Mouse (Mus musculus) hindbrain, embryonic 11.5 days (tissue): ENCODE measurements around the gene A1cf. TPM values are rescaled to one million over a fixed set of nuclear protein-coding genes. Genes with fewer than 3 reads are reported as not detected.

ENCODE experiments used
- ATAC-seq: fragments of 200-750 bp; cut with Nextera tagmentation; 2 replicates; pipeline ENCODE4 v1.8.0; 2017; ENCODE audit warnings: mild to moderate bottlenecking, moderate TSS enrichment, moderate library complexity; ENCODE audit not compliant: low FRiP score
- DNase-seq: peaks from one replicate; pipeline ENCODE4 v3.0.0-alpha.2; 2015; ENCODE audit warnings: low spot score
- H3K27ac ChIP-seq: fragments of 300-500 bp; sonication (generic); 2 replicates; pipeline ENCODE4 v1.5.1; 2014; ENCODE audit warnings: mild to moderate bottlenecking, low read depth, low read length
- H3K27me3 ChIP-seq: fragments of 300-500 bp; sonication (generic); 2 replicates; pipeline ENCODE4 v1.6.1; 2014; ENCODE audit warnings: mild to moderate bottlenecking, low read length, moderate library complexity, mixed read lengths; ENCODE audit not compliant: control insufficient read depth, insufficient read depth
- H3K36me3 ChIP-seq: fragments of 300-500 bp; sonication (generic); 2 replicates; pipeline ENCODE4 v1.6.1; 2014; ENCODE audit warnings: mild to moderate bottlenecking, low read length, moderate library complexity, mixed read lengths; ENCODE audit not compliant: control insufficient read depth, insufficient read depth
- H3K4me1 ChIP-seq: fragments of 300-500 bp; sonication (generic); replicated peaks from 2 replicates; pipeline ENCODE4 v1.6.1; 2014; ENCODE audit warnings: low read length, mixed read lengths; ENCODE audit not compliant: control insufficient read depth, insufficient read depth
- H3K4me2 ChIP-seq: fragments of 300-500 bp; sonication (generic); replicated peaks from 2 replicates; pipeline ENCODE4 v1.6.1; 2014; ENCODE audit warnings: mild to moderate bottlenecking, low read depth, low read length
- H3K4me3 ChIP-seq: fragments of 300-500 bp; sonication (generic); 2 replicates; pipeline ENCODE4 v1.5.1; 2014; ENCODE audit warnings: low read depth, low read length
- H3K9ac ChIP-seq: fragments of 300-500 bp; sonication (generic); 2 replicates; pipeline ENCODE4 v1.6.1; 2014; ENCODE audit warnings: low read depth, low read length
- H3K9me3 ChIP-seq: fragments of 300-500 bp; sonication (generic); 2 replicates; pipeline ENCODE4 v1.6.1; 2016; ENCODE audit warnings: low read length; ENCODE audit not compliant: control insufficient read depth
- WGBS: fragments of 180-500 bp; shearing (Covaris S2); extraction: QIAGEN DNeasy Blood & Tissue Kit; methylation state at CpG from one replicate; pipeline ENCODE4 v1.1.7; 2014; 5-methylcytosine and 5-hydroxymethylcytosine counted together
- polyA plus RNA-seq: library from polyadenylated mRNA; unstranded; fragments of >200 nt; fragmentation: Nextera tagmentation; extraction: Ambion mirVana; gene quantifications from 2 replicates; pipeline ENCODE4 v1.2.1, GENCODE M21; 2014

A1cf gene
- polyA plus RNA-seq, 1 experiment from 2014 or later: not detected

DNA sequence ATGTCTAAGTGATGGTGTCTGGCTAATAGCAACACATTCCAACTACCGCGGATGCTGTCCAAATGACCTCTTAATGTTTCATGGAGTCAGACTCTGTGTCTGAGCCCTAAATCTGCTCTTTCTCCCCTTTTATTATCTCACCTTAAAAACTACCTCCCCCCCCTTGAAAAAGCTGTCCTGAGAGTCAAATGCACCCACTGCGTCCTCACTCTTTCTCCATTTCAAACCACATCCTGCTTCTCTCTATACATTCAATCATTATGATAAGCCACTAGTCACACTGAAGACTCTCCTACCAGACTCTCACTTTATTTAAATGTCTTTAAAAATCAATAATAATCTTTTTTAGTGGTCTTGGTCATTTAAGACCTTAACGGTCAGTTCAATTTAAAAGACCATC, 51.8 kb downstream of the A1cf start:
- no peaks in the 10 kb centered on the region for H3K4me1 ChIP-seq
- no peak overlapping the region for H3K9ac ChIP-seq
- H3K9me3 ChIP-seq: no peaks in the 10 kb centered on the region
- H3K27ac ChIP-seq: no peak overlapping the region
- H3K4me3 ChIP-seq: no peak overlapping the region
- H3K27me3 ChIP-seq: no peaks in the 10 kb centered on the region
- ATAC-seq (no peak), DNase-seq (no peak)
- 89% methylated on average over 4 of the region's 4 CpGs for WGBS
- H3K4me2 ChIP-seq: no peak overlapping the region
- no peaks in the 10 kb centered on the region for H3K36me3 ChIP-seq

DNA sequence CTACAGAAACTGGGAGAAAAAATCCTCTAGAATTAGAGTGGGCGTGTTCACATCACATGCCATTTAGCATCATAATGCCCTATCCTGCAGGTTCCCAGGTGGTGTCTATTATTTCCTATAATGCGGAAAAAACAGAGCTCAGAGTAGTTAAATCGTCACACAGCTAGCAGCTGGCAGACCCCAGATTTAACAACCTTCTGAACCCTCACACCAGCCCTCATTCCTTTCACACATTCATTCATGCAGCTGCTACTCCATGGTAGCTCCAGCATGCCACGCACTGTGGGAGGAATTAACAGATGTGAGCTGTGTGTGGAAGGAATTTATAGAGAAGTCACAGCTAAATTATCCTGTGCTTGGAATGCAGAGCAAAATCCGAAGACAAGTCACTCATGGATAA, 53.3 kb downstream of the A1cf start:
- H3K9ac ChIP-seq: no peak overlapping the region
- no peak overlapping the region for H3K27ac ChIP-seq
- WGBS: 49% methylated on average over 5 of the region's 5 CpGs
- no peak overlapping the region for H3K4me2 ChIP-seq
- DNase-seq: no peak
- no peaks in the 10 kb centered on the region for H3K4me1 ChIP-seq
- no peaks in the 10 kb centered on the region for H3K9me3 ChIP-seq
- no peaks in the 10 kb centered on the region for H3K36me3 ChIP-seq
- H3K27me3 ChIP-seq: no peaks in the 10 kb centered on the region
- H3K4me3 ChIP-seq: no peak overlapping the region
- peak; percentile 47 for ATAC-seq

DNA sequence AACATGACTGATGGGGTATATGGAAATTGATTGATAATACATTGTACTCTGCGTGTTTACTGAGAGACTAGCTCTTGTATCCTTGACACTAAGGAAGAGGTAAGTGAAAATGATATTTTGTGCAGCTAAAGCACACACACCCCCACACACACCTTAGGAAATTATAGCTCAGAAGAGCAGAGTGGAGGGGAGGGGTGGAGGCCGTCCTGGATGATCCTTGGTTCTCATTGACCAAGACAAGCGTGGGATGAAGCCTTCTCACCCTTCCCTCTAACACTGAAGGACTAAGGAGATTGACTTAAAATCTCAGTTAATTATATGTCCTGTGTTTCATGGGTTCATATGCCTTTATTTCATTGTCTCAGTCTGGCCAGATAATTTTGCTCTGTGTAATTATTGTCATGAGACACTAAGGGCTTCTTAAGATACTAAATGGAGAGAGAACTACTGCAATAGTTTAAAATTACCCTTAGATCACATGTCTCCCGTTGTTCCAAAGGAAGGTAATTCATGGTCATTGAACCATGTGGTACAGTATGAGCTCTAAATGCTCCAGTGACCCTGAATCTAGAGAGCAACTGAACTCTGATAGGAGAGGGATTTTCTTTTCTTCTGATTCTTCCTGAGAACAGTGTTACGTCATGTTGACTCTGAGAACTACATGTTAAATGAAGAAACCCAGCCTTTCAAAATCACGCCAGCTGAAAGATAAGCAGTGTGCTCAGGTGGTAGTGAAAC, 55.2 kb downstream of the A1cf start:
- 85% methylated on average over 6 of the region's 6 CpGs for WGBS
- H3K9me3 ChIP-seq: no peaks in the 10 kb centered on the region
- H3K4me3 ChIP-seq: no peak overlapping the region
- no peak overlapping the region for H3K9ac ChIP-seq
- no peaks in the 10 kb centered on the region for H3K4me1 ChIP-seq
- no peak for ATAC-seq
- no peak overlapping the region for H3K4me2 ChIP-seq
- H3K27ac ChIP-seq: no peak overlapping the region
- no peaks in the 10 kb centered on the region for H3K27me3 ChIP-seq
- no peaks in the 10 kb centered on the region for H3K36me3 ChIP-seq
- no peak for DNase-seq

DNA sequence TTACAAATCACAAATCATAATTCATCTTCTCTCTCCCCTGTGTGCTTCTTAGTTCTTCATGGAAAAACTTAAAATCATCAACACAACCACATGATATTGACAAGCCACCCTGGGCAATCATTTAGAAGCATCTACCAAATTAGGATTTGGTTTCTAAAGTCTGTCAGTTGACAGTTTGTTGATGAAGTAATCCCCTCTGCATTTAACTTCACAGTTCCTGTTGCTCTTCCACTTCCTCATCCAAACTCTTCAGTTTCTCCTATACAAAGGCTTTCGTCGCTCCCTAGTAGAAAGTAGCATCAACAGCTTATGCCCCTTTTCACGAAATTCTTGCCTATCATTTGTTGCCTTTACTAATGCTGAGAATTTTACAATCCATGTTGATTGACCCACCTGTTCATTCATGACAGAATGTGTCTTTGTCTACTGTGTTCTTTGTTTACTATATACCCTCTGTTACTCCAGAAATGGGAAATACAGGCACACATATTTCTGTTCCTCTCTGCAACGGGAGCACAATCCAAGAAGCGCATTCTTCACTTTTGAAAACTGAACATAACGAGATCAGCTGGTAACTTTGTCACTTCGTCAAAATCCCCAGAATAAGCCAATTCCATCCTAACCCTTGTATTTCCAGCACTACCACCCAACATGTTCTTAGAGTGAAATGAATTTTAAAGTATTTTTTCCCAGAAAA, 82.4 kb downstream of the A1cf start:
- no peak overlapping the region for H3K4me2 ChIP-seq
- H3K4me1 ChIP-seq: no peaks in the 10 kb centered on the region
- ATAC-seq (no peak), DNase-seq (no peak)
- WGBS: 84% methylated on average over 7 of the region's 7 CpGs
- no peak overlapping the region for H3K4me3 ChIP-seq
- no peaks in the 10 kb centered on the region for H3K36me3 ChIP-seq
- no peak overlapping the region for H3K9ac ChIP-seq
- no peaks in the 10 kb centered on the region for H3K9me3 ChIP-seq
- no peaks in the 10 kb centered on the region for H3K27me3 ChIP-seq
- no peak overlapping the region for H3K27ac ChIP-seq

DNA sequence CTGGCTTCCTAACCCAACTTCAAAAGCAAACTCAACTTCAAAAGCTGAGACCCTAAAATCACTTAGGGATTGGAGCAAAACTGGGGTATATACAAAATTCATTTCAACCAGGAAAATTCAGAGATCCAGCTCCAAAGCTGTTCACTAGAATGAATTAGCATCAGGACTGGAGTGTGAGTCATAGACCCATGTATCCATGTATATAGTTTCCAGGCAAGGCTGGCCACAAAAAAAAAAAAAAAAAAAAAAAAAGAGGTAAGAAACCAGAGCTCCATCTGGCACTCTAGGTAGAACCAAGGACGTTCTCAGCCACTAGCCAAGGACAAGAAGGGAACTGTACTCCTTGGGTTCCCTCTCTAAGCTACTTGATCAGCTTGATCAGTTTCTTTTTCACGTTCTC, 85.2 kb downstream of the A1cf start:
- 82% methylated on average over 2 of the region's 2 CpGs for WGBS
- no peaks in the 10 kb centered on the region for H3K4me1 ChIP-seq
- H3K4me2 ChIP-seq: no peak overlapping the region
- H3K9me3 ChIP-seq: no peaks in the 10 kb centered on the region
- no peak overlapping the region for H3K4me3 ChIP-seq
- ATAC-seq (no peak), DNase-seq (no peak)
- H3K27me3 ChIP-seq: no peaks in the 10 kb centered on the region
- H3K36me3 ChIP-seq: no peaks in the 10 kb centered on the region
- no peak overlapping the region for H3K27ac ChIP-seq
- H3K9ac ChIP-seq: no peak overlapping the region

DNA sequence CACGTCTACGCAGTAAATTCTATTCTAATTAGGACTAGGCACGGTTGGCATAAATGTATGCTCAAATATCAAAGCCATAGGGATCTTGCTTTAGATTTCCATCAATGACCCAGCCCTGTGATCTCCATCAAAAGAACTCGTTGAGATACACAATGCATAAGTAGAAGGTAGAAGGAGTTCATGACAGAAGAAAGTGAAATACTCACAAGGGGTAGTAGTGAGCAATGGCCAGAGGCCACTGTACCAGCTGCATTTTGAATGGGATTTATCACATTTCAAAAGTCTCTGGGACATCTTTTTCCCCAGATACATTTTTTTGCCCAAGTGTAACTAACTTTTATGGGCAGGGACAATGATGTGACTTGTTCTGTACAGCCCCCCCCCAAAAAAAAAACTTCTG, 85.7 kb downstream of the A1cf start:
- Histone ChIP-seq H3K9ac (no peak overlapping the region), H3K9me3 (no peaks in the 10 kb centered on the region), H3K4me3 (no peak overlapping the region), H3K4me2 (no peak overlapping the region), H3K36me3 (no peaks in the 10 kb centered on the region), H3K27ac (no peak overlapping the region), H3K27me3 (no peaks in the 10 kb centered on the region), H3K4me1 (no peaks in the 10 kb centered on the region)
- DNase-seq (no peak), ATAC-seq (no peak)
- WGBS: 84% methylated on average over 4 of the region's 4 CpGs

DNA sequence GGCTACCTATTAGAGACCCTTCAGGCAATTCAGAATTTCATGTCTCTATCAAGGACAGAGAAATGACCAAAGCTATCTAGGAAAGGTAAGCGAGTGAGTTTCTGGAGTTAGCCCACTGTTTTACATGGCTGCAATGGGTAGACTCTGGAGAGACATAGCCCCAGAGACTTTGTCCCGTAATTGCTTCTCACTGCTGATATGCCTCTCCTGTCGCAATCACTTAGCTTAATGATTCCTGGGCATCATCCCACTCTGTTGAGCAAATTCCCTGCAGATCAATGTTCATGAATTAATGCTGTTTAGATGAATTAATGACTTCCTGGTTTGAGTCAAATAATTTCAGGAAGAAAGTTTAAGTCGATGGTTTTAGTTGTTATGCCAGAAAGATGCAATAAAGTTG, 86.1 kb downstream of the A1cf start:
- Histone ChIP-seq H3K4me3 (no peak overlapping the region), H3K27ac (no peak overlapping the region), H3K36me3 (no peaks in the 10 kb centered on the region), H3K9ac (no peak overlapping the region), H3K9me3 (no peaks in the 10 kb centered on the region), H3K4me2 (no peak overlapping the region), H3K4me1 (no peaks in the 10 kb centered on the region), H3K27me3 (no peaks in the 10 kb centered on the region)
- DNase-seq (no peak), ATAC-seq (no peak)
- WGBS: 88% methylated on average over 4 of the region's 4 CpGs

DNA sequence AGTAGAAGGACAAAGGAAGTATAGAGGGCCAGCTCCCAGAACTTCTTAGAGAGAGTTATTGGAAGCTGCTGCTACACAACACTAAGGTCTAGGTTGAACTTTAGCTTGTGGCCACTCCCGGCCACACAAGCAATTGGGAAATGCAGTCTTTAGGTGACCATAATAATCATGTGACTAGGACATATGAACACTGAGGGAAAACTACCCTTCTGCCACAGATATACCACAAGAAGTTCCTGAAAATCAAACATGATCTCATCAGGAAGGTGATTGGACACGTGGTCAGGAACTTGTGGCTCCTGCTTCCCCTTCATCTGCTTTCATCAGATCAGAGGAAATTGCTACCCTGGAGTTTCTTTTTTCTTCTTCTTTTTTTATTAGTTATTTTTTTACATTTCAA, 87.8 kb downstream of the A1cf start:
- H3K4me1 ChIP-seq: no peaks in the 10 kb centered on the region
- no peaks in the 10 kb centered on the region for H3K27me3 ChIP-seq
- no peak for ATAC-seq
- DNase-seq: no peak
- no peak overlapping the region for H3K4me2 ChIP-seq
- H3K36me3 ChIP-seq: no peaks in the 10 kb centered on the region
- H3K4me3 ChIP-seq: no peak overlapping the region
- no peaks in the 10 kb centered on the region for H3K9me3 ChIP-seq
- 81% methylated on average over 2 of the region's 2 CpGs for WGBS
- no peak overlapping the region for H3K9ac ChIP-seq
- H3K27ac ChIP-seq: no peak overlapping the region

DNA sequence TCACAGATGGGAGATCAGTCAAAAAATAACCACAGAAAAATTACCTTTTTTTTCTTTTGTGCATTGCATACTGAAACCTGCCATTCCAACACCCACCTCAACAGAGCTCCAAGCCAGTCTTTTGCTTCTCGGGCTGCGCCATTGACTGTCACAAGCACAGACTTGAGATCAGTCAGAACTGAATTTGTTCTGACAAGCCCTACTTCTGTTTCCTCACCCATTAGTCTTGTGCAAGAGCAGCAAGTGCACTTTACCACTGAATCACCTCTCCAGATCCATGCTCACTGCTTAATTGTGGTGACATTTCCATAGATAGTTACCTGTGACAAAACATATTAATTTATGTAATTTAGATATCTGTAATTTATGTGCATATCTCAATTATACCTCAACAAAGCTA, 91.9 kb downstream of the A1cf start:
- DNase-seq (no peak), ATAC-seq (no peak)
- no peak overlapping the region for H3K4me3 ChIP-seq
- no peak overlapping the region for H3K4me2 ChIP-seq
- no peaks in the 10 kb centered on the region for H3K27me3 ChIP-seq
- WGBS: 94% methylated on average over 2 of the region's 2 CpGs
- no peaks in the 10 kb centered on the region for H3K36me3 ChIP-seq
- no peaks in the 10 kb centered on the region for H3K9me3 ChIP-seq
- H3K4me1 ChIP-seq: no peaks in the 10 kb centered on the region
- H3K9ac ChIP-seq: no peak overlapping the region
- no peak overlapping the region for H3K27ac ChIP-seq
